Mouse (Mus musculus) C2C12 (cell line): ENCODE data around the gene Gm136. TPM values are rescaled to one million over a fixed set of nuclear protein-coding genes. Genes with fewer than 3 reads are reported as not detected.

ENCODE experiments used
- H3K27me3 ChIP-seq: one replicate; pipeline ENCODE4 v1.6.1; 2011; ENCODE audit not compliant: control insufficient read depth, insufficient read depth, insufficient read length
- H3K36me3 ChIP-seq: one replicate; pipeline ENCODE4 v1.6.1; 2011; ENCODE audit not compliant: control insufficient read depth, insufficient read depth
- H3K4me3 ChIP-seq: one replicate; pipeline ENCODE4 v1.5.1; 2011; ENCODE audit warnings: mild to moderate bottlenecking, control low read depth; ENCODE audit not compliant: poor library complexity, insufficient read depth, severe bottlenecking
- H3K79me2 ChIP-seq: one replicate; pipeline ENCODE4 v1.6.1; 2011; ENCODE audit not compliant: control insufficient read depth, insufficient read depth
- H3K79me3 ChIP-seq: one replicate; pipeline ENCODE4 v1.6.1; 2011; ENCODE audit warnings: low read depth, control low read depth
- H3ac ChIP-seq: one replicate; pipeline ENCODE3; 2011; ENCODE audit warnings: low read depth; ENCODE audit not compliant: control insufficient read depth, insufficient read length
- CEBPB ChIP-seq: IDR thresholded peaks from one replicate; pipeline ENCODE4 v1.6.1; 2011; ENCODE audit warnings: low read depth, mild to moderate bottlenecking, control low read depth, moderate library complexity
- CTCF ChIP-seq: IDR thresholded peaks from one replicate; pipeline ENCODE4 v1.5.1; 2011; ENCODE audit not compliant: control insufficient read depth, insufficient read depth, insufficient read length
- FOSL1 ChIP-seq: IDR thresholded peaks from one replicate; pipeline ENCODE4 v1.8.0; 2011; ENCODE audit warnings: mild to moderate bottlenecking, low read length; ENCODE audit not compliant: poor library complexity, insufficient read depth, severe bottlenecking
- MAX ChIP-seq: IDR thresholded peaks from one replicate; pipeline ENCODE4 v1.6.1; 2011; ENCODE audit warnings: mild to moderate bottlenecking, control low read depth
- MYOD1 ChIP-seq: IDR thresholded peaks from one replicate; pipeline ENCODE4 v1.6.1; 2011; ENCODE audit warnings: low read depth; ENCODE audit not compliant: control insufficient read depth, insufficient read length
- MYOG ChIP-seq: IDR thresholded peaks from one replicate; pipeline ENCODE4 v1.6.1; 2011; ENCODE audit not compliant: control insufficient read depth, insufficient read length; ENCODE audit errors: extremely low read depth
- USF1 ChIP-seq: IDR thresholded peaks from one replicate; pipeline ENCODE4 v1.6.1; 2011; ENCODE audit warnings: low read depth, mild to moderate bottlenecking, control low read depth, moderate library complexity
- long read RNA-seq, 2 experiments: library from polyadenylated mRNA; unstranded; transcript quantifications; one replicate each; pipeline ENCODE4 v2.0.0; 2019 to 2020
- polyA plus RNA-seq: library from polyadenylated mRNA; unstranded; fragments of >200 nt; fragmentation: generic; extraction: Trizol; gene quantifications from one replicate; pipeline ENCODE4 v1.2.1, GENCODE M21; 2012; ENCODE audit warnings: missing spikeins

Gene Gm136
- polyA plus RNA-seq: not detected
- long read RNA-seq, experiment 1: 0 reads
- long read RNA-seq, experiment 2: 0 reads

DNA sequence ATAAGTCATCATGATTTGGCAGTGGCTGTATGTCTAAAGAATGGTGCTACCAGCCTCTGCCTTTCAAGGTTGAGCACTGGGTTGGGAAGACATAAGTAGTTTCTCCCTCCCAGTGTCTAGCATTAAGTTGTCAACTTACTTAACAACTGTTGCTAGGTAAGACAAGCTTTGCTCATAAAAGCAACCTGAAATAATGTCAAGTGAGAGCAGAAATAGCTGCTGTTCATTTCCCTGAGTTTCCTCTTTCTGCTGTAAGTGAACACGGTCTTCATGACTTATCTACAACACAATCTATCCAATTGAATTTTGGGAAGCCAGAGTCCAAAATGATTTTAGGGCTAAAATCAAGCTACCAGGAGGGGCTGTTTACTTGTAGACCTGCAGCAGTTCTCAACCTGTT is at the start of gene Gm136:
TSS of gene Gm136 (minus strand) at position 101 of the 400 bp plus-strand sequence.
- Histone ChIP-seq H3K79me2 (no peaks in the 10 kb centered on the region), H3K36me3 (no peaks in the 10 kb centered on the region), H3K27me3 (no peaks in the 10 kb centered on the region), H3ac (no peak within 1 kb of the TSS), H3K79me3 (no peaks in the 10 kb centered on the region), H3K4me3 (no peak within 1 kb of the TSS)
- TF ChIP-seq CTCF (no peak), MYOD1 (no peak), MAX (no peak)

DNA sequence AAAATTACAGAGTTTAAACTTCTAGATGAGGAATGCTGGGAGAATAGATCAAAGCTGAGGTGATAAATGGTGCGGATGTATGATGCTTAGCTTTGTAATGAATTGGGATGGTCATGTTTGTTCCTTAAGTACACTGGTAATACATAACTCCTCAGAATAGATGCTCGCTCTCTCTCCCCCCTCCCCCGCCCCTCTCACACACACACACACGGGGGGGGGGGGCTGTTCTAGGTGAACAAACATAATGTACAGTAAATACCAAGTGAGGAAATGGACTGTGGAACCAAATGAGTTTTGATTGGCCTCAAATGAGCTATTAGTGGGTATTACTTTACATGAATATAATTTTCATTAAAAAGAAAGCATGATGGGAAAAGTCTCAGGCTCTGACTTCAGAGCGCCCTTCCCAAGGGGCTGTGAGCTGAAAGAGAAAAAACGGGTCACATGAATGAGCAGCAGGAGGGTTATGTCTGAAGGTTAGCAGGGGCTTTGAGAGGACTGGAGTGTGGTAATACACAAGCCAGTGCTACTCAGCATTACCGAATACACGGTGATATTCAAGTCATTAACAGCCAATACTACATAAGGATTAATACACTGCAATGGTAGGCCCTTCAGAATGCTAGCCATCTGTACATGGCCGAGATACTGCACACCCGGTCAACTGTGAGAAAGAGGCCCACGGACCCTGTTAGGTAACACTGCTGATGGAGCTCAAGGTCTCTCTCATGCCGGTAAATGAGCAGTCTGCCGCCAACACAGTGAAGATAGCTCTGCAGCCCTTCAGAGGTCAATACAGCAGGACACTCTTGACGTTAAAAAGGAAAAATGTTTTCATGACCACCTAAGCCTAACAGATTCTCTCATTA is 45.3 kb upstream of the Gm136 start:
- H3K27me3 ChIP-seq: no peaks in the 10 kb centered on the region
- H3K79me3 ChIP-seq: no peaks in the 10 kb centered on the region
- H3ac ChIP-seq: no peak overlapping the region
- no peak for TF ChIP-seq USF1
- TF ChIP-seq CTCF: no peak
- TF ChIP-seq CEBPB: no peak
- TF ChIP-seq FOSL1: no peak
- no peak for TF ChIP-seq MYOD1
- TF ChIP-seq MYOG: no peak
- no peak for TF ChIP-seq MAX
- no peaks in the 10 kb centered on the region for H3K79me2 ChIP-seq
- H3K36me3 ChIP-seq: peaks cover 31% of the 10 kb centered on the region
- no peak overlapping the region for H3K4me3 ChIP-seq

DNA sequence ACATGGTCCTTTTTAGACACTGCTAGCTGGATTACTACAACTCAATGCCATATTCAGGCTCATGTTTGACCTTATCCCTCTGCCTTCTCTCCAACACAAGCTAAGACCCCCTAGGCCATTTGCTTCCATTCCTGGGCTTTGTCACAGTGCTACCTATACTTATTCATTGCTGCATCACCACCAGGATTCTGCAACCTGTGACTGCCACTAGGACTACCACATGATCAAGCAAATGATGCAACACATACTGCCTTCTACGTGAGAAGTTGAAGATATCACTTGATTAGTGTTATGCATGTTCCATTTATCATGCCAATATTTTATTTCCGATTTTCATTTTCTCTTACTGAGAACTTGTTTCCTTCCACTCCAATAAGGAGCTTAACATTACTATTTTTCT is 41.9 kb upstream of the Gm136 start:
- no peak overlapping the region for H3ac ChIP-seq

DNA sequence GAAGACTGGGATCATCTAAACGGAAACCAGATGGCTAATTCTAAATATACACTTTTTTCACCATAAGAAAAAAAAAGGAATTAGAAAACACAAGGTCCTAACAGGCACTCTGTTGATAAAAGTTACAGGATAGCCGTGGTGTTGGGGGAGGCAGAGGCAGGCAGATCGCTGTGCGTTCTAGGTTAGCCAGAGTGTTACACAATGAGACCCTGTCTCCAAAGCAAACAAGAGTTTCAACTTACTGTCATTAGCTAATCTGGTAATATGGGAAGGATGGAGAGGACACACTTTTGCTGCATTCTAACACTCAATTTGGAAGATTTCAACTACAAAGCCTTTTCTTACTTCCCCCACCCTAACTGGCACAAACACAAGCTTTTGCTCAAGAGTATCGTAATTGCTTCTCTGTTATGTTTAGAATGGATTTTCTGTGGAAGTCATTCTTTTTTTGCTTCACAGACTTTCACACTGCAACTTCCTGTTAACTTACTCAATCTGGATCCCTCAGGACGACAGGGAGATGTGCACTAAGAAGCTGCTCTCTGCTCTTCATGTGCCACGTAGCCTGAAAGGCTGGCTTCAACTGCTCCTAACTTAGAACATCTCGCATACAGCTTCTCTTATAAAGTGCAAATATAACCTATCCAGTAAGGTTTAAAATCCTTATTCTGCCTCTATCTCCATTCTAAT is 41.4 kb upstream of the Gm136 start:
- Histone ChIP-seq H3K79me2 (no peaks in the 10 kb centered on the region), H3ac (no peak overlapping the region), H3K27me3 (no peaks in the 10 kb centered on the region), H3K4me3 (no peak overlapping the region), H3K36me3 (no peaks in the 10 kb centered on the region), H3K79me3 (no peaks in the 10 kb centered on the region)
- TF ChIP-seq CTCF (no peak), CEBPB (no peak), FOSL1 (no peak), MAX (no peak), MYOD1 (no peak), USF1 (no peak), MYOG (no peak)

More for the DNA sequence above, 41.9 kb upstream of the Gm136 start:
- no peaks in the 10 kb centered on the region for H3K79me3 ChIP-seq
- TF ChIP-seq CEBPB (no peak), FOSL1 (no peak), USF1 (no peak), MYOD1 (no peak), CTCF (no peak), MAX (no peak), MYOG (no peak)
- H3K4me3 ChIP-seq: no peak overlapping the region
- no peaks in the 10 kb centered on the region for H3K36me3 ChIP-seq
- H3K27me3 ChIP-seq: no peaks in the 10 kb centered on the region
- H3K79me2 ChIP-seq: no peaks in the 10 kb centered on the region

DNA sequence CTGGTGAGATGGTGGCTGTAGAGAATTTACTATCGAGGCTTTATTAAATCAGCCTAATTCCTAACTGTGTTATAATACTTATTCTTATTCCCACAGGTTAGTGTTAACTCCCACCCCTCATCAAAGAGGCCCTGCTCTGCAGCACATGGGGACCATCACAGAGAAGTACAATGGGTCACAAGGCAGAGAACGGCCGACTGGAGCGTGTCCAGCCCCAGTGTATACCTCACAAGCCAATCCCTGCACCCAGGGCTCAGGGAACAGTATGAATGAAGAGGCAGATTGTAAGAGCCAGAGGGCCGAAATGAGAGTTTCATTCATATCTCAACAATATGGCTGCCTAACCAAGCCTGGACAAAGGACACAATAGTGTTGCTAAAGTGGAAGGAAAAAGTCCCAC is 40.2 kb upstream of the Gm136 start:
- TF ChIP-seq CTCF (no peak), FOSL1 (no peak), MYOG (no peak), CEBPB (no peak), MAX (no peak), USF1 (no peak), MYOD1 (no peak)
- Histone ChIP-seq H3K36me3 (no peaks in the 10 kb centered on the region), H3K27me3 (no peaks in the 10 kb centered on the region), H3K4me3 (no peak overlapping the region), H3K79me3 (no peaks in the 10 kb centered on the region), H3ac (no peak overlapping the region), H3K79me2 (no peaks in the 10 kb centered on the region)
